Mouse (Mus musculus) yolk sac, embryonic 10.5 days (tissue): Measurements from ENCODE around the gene Anxa6.

Experiments used
- DNase-seq: peaks from one replicate; pipeline ENCODE4 v3.0.0-alpha.2; 2017; ENCODE audit warnings: low spot score

Anxa6 gene

DNA sequence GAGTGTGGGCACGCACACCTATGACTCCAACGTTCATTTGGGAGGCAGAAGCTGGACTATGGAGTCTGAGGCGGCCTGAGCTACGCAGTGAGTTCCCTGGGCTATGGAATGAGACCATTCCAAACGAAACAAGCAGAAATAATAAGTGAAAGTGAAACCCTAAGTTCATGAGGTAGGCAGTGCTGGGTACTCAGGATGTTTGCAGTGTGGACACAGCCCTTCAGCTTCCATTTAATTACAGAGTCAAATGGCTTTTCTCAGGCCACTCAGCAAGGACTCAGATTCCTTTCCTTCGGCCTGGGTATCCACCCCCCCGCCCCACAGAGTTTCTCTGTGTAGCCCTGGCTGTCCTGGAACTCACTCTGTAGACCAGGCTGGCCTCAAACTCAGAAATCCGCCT lies 103.5 kb downstream of the Anxa6 start:
- DNase-seq = no peak

DNA sequence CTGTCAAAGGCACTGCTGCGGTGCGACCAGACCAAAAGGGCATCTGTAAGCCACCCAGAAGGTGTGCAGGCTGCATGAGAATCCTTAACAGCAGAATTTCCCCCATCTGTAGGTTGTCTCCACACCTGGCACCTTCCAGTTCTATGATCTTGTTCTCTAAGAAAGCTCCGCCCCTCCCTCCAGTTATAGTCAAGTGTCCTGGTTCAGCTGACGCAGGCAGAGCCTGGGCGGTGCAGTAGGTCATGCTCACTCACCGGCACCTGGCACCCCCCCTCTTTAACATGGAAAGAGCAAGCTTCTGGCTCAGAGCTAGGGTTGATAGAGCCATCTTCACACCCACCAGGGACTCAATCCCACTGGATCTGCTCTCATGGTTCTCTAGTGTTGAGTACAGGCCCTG lies 104.0 kb downstream of the Anxa6 start:
- DNase-seq = no peak
